Comparison of ENCODE assay signal across 8 mouse cellular contexts in the genomic region with DNA sequence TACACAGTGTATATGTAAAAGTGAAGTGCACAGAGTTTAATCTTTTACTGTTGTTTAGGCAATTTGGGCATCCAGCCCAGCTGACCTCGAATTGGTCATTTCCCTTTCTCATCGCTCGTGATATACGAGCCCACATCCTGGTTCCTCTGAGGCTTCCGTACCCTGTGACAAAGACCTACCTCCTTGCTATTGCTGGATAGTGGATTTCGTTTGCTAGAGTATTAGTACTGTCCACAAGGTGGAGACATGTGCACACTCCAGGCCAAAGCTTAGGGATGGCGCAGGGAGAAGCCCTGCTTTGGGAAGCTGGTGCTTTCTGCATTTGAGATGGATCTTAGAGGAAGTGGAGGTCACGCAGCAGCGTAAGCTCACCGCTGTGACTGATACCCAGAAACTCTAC.
DNase-seq lines count a peak whose midpoint lies in the region; ATAC-seq and TF ChIP-seq lines count a peak whose summit lies in the region.

No protein-coding gene starts in this region.

- DNase-seq in spleen, postnatal 36 days (ENCODE audit: low spot score in 2 of 2), result peak; percentile 14 to 19
- DNase-seq in spleen, adult 12 weeks (ENCODE audit: low spot score), result no peak
- peak; percentile 57 for DNase-seq in cerebellum, adult 9-10 months
- peak; percentile 32 to 54 for DNase-seq in heart, adult 9 months (ENCODE audit: low spot score in 2 of 2)
- DNase-seq in lung, postnatal 10 days, result peak; percentile 77
- no peak for DNase-seq in spleen, postnatal 4 days (ENCODE audit: low spot score in 2 of 2)

- WGBS in kidney, embryonic 15.5 days, result 12% methylated on average over 10 of the region's 10 CpGs
- 58% methylated on average over 10 of the region's 10 CpGs for WGBS in small intestine, adult 2 months

- no peaks in the 10 kb centered on the region for H3K9me3 ChIP-seq in kidney, embryonic 15.5 days (replicated peaks)

- peaks cover 9% of the 10 kb centered on the region; the same call in 1 of the 2 replicates for H3K4me1 ChIP-seq in kidney, embryonic 15.5 days
- 0 out of 2 replicates have a peak, but pooled peaks cover 1% of the 10 kb centered on the region for H3K4me1 ChIP-seq in small intestine, adult 2 months (ENCODE audit: control insufficient read depth, insufficient read depth, insufficient read length, low read length)

- no peak overlapping the region for H3K4me2 ChIP-seq in kidney, embryonic 15.5 days

- H3K27me3 ChIP-seq in kidney, embryonic 15.5 days, result no peaks in the 10 kb centered on the region
- H3K27me3 ChIP-seq in small intestine, adult 2 months (ENCODE audit: control insufficient read depth, insufficient read depth, low read length), result no peaks in the 10 kb centered on the region

- ATAC-seq in kidney, embryonic 15.5 days (replicated peaks; ENCODE audit: low FRiP score), result peak; percentile 78

- peaks cover 22% of the 10 kb centered on the region for H3K36me3 ChIP-seq in kidney, embryonic 15.5 days
- H3K36me3 ChIP-seq in small intestine, adult 2 months (ENCODE audit: control insufficient read depth, insufficient read depth, low read length), result peaks cover 2% of the 10 kb centered on the region; the same call in 1 of the 2 replicates

- TF ChIP-seq CTCF in small intestine, adult 2 months (IDR thresholded peaks at IDR 0.05; ENCODE audit: extremely low read depth, insufficient read length, insufficient replicate concordance, low read depth, low read length), result peak; percentile 15; the same call in 1 of the 2 replicates

- H3K4me3 ChIP-seq in kidney, embryonic 15.5 days (replicated peaks), result no peak overlapping the region
- H3K4me3 ChIP-seq in small intestine, adult 2 months (ENCODE audit: low read depth, low read length), result no peak overlapping the region

- TF ChIP-seq POLR2A in small intestine, adult 2 months (IDR thresholded peaks at IDR 0.05; ENCODE audit: low read depth, low read length), result no peak

- no peak overlapping the region for H3K9ac ChIP-seq in kidney, embryonic 15.5 days

- H3K27ac ChIP-seq in kidney, embryonic 15.5 days, result peak overlapping the region; percentile 32; the same call in 1 of the 2 replicates
- no peak overlapping the region for H3K27ac ChIP-seq in small intestine, adult 2 months (ENCODE audit: insufficient read depth, low read depth, low read length)

Comparison
In these comparisons a context has a peak if more than half of its experiments do, and no peak if none do; other contexts are left out.
1. DNase-seq: peak in spleen, postnatal 36 days (2 of 2), cerebellum, adult 9-10 months (single experiment), heart, adult 9 months (2 of 2) and lung, postnatal 10 days (single experiment); none in spleen, adult 12 weeks (single experiment) and spleen, postnatal 4 days (0 of 2).